Mouse (Mus musculus) adrenal gland, postnatal 0 days (tissue): ENCODE data around the gene Ly9. TPM values are rescaled to one million over a fixed set of nuclear protein-coding genes. Genes with fewer than 3 reads are reported as not detected.

Experiments
- microRNA-seq: library from miRNA; unstranded; fragments of <30 nt; microRNA quantifications from one replicate; pipeline ENCODE4, GENCODE M21; 2016; ENCODE audit warnings: borderline replicate concordance; ENCODE audit not compliant: insufficient number of aligned reads
- polyA plus RNA-seq: library from polyadenylated mRNA; unstranded; fragments of >200 nt; fragmentation: Nextera tagmentation; extraction: Ambion mirVana; gene quantifications from 2 replicates; pipeline ENCODE4 v1.2.1, GENCODE M21; 2015

Ly9 gene
- polyA plus RNA-seq = 0.41 and 0.77 TPM in 2 replicates

DNA sequence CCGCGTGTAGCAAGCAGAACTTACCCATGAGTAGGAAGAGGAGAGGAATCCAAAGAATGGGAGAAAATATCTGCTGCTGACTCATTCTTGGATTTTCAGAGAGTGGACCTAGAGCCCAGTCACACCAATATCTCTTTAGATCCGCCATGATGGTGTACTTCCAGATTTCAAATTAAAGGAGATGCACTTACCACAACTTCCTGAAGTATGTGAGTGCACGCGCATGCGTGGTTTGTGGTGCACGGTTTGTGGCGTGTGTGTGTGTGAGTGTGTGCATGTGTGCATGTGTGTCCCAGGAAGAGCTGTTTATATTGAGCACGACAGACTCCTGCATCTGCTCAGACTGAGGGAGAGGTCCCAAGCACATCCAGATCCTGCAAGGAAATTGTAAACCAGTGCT lies at the start of gene Ly9:
Gene Ly9, minus strand, starts transcription at position 235 of the 400 bp plus-strand sequence.

DNA sequence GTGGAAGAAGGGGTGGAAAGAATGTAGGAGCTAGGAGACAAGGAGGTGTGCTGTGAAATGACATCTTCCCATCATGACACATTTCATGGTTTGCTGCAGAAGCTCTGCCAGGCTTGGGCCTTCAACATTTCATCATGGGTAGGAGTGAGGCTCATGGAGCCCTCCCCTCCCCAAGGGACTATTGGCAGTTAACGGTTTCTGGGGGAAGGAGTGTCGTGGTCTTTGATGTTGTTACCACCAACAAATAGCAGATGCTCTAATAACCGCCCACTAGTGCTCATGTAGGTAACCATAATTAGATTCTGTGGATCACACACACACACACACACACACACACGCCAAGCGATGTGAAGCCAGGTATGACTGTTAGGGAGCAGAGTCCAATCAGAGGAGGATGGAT lies 45.5 kb upstream of the Ly9 start, which contains the start of gene Slamf7:
Gene Slamf7, minus strand, starts transcription at position 302 of the 400 bp plus-strand sequence.

DNA sequence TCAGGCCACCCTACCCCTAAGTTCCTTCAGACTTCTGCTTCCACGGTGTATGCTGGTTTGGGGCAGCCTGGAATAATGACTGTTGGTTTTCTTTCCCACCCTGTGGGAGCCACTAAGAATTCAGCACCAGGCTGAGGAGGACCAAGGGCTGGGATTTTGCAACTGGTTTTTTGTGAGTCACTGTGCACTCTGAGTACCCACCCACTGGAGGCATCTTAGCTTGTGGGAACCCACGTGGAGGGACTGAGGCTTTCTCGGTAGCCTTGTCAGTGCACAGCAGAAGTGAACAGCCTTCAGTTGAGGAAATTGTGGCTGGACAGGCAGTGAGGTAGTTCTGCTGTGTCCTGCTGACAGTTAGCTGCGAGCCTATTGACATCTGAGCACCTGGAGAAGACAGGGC lies 48.3 kb downstream of the Ly9 start, which contains the start of gene Cd244a:
Gene Cd244a, plus strand, starts transcription at position 296 of the 400 bp plus-strand sequence.

Small RNA genes within 50 kb of the gene (microRNA-seq; reads per million reads assigned to microRNA genes)
- gene Mir7683 = not detected

Other genes starting within 250 kb of the Ly9 start
- gene Klhdc9, start 246.6 kb downstream of the Ly9 start, polyA plus RNA-seq = 5.3 and 6.9 TPM in 2 replicates
- 0.19 and 0.27 TPM in 2 replicates for gene Nectin4, start 237.3 kb downstream of the Ly9 start, polyA plus RNA-seq
- 2.2 and 2.3 TPM in 2 replicates for gene Arhgap30, start 218.5 kb downstream of the Ly9 start, polyA plus RNA-seq
- gene Usf1, start 196.1 kb downstream of the Ly9 start, polyA plus RNA-seq = 54.5 and 56.5 TPM in 2 replicates
- 2.3 and 2.7 TPM in 2 replicates for gene Tstd1, start 188.5 kb downstream of the Ly9 start, polyA plus RNA-seq
- gene F11r, start 169.9 kb downstream of the Ly9 start, polyA plus RNA-seq = 56.2 and 87.2 TPM in 2 replicates
- gene Alyref2, start 103.9 kb downstream of the Ly9 start, polyA plus RNA-seq = 16.8 and 18.8 TPM in 2 replicates
- gene Itln1, start 72.1 kb downstream of the Ly9 start, polyA plus RNA-seq = not detected in 2 replicates
- gene Cd244a, start 48.2 kb downstream of the Ly9 start, polyA plus RNA-seq = 0.38 and 0.55 TPM in 2 replicates
- 0.55 and 0.99 TPM in 2 replicates for gene Slamf7, start 45.6 kb upstream of the Ly9 start, polyA plus RNA-seq
- gene Cd48, start 74.6 kb upstream of the Ly9 start, polyA plus RNA-seq = 12.1 and 20.0 TPM in 2 replicates
- gene Slamf1, start 159.7 kb upstream of the Ly9 start, polyA plus RNA-seq = 0.16 and 0.21 TPM in 2 replicates
- gene Cd84, start 232.3 kb upstream of the Ly9 start, polyA plus RNA-seq = 6.8 and 8.3 TPM in 2 replicates